Mouse (Mus musculus): ENCODE data around the gene Gnmt. TPM values are rescaled to one million over a fixed set of nuclear protein-coding genes. Genes with fewer than 3 reads are reported as not detected.

The Gnmt gene
- polyA plus RNA-seq, 1 experiment from 2014 or later: 0.79 TPM

- ATAC-seq (no peak), DNase-seq (ENCODE audit: low spot score) (no peak)
- H3K4me3 ChIP-seq (ENCODE audit: low read depth, low read length): 0 out of 2 replicates have a peak overlapping the region, but pooled peaks have one; percentile 95
- no peak overlapping the region for H3K27ac ChIP-seq (ENCODE audit: low read depth, low read length)
- H3K9ac ChIP-seq (ENCODE audit: low read length): peak overlapping the region; percentile 95
- H3K36me3 ChIP-seq (ENCODE audit: control insufficient read depth, insufficient read depth, low read length): peaks cover 19% of the 10 kb centered on the region
- no peaks in the 10 kb centered on the region for H3K27me3 ChIP-seq (replicated peaks; ENCODE audit: control insufficient read depth, insufficient read depth, low read length)
- H3K4me2 ChIP-seq (ENCODE audit: low read length): peak overlapping the region; percentile 56; the same call in 1 of the 2 replicates
- WGBS: 90% methylated on average over 5 of the region's 5 CpGs
- no peaks in the 10 kb centered on the region for H3K9me3 ChIP-seq (replicated peaks; ENCODE audit: control insufficient read depth, low read length)
- peaks cover 19% of the 10 kb centered on the region for H3K4me1 ChIP-seq (ENCODE audit: control insufficient read depth, insufficient read depth, low read length)
Observed at GRCm38 (mm10) chr17:46702506-46702905, 26.5 kb downstream of the Gnmt start.

DNA sequence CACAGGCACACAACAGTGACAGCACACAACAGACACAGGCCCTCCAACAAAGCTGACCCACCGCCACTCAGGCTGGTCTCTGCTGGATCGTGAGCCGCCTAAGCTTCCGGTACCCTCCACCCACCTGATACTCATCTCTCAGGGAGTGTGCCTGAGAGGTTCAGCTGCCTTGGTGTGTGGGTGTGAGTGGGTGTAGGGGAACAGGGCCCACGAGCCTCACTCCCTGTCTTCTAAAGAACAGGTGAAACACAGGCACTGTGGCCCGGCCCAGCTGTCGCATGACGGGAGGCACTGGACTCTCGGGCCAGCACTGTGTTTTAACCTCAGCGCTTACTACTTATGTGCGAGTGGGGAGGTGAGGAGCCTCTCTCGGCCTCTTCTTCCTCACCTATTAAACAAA is 26.9 kb downstream of the Gnmt start:
- peaks cover 19% of the 10 kb centered on the region for H3K36me3 ChIP-seq (ENCODE audit: control insufficient read depth, insufficient read depth, low read length)
- H3K4me3 ChIP-seq (ENCODE audit: low read depth, low read length): no peak overlapping the region
- H3K4me2 ChIP-seq (ENCODE audit: low read length): no peak overlapping the region
- ATAC-seq (no peak), DNase-seq (ENCODE audit: low spot score) (no peak)
- H3K9ac ChIP-seq (ENCODE audit: low read length): peak overlapping the region; percentile 95; the same call in 1 of the 2 replicates
- H3K9me3 ChIP-seq (replicated peaks; ENCODE audit: control insufficient read depth, low read length): no peaks in the 10 kb centered on the region
- peaks cover 19% of the 10 kb centered on the region for H3K4me1 ChIP-seq (ENCODE audit: control insufficient read depth, insufficient read depth, low read length)
- no peaks in the 10 kb centered on the region for H3K27me3 ChIP-seq (replicated peaks; ENCODE audit: control insufficient read depth, insufficient read depth, low read length)
- WGBS: 88% methylated on average over 12 of the region's 12 CpGs
- H3K27ac ChIP-seq (ENCODE audit: low read depth, low read length): no peak overlapping the region

DNA sequence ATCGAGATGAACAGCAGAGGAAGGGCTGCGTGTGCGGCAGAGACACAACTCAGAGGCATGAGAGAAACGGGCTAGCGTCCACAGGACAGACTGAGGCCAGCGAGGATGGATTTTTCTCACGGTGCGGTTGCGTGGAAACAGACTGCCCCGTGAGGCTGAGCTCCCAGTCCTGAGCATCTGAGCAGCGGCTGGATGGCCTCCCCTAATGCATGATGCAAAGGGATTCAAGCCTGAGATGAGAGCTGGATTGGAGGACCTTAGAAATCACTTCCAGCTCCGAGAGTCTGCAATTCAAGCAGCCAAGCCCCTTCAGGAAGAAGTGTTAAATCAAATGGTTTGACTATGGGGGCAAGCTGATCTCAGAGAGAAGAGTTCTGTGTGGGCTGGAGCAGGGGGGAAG is 27.5 kb downstream of the Gnmt start:
- H3K9ac ChIP-seq (ENCODE audit: low read length): peak overlapping the region; percentile 13; the same call in 1 of the 2 replicates
- no peak overlapping the region for H3K4me2 ChIP-seq (ENCODE audit: low read length)

DNA sequence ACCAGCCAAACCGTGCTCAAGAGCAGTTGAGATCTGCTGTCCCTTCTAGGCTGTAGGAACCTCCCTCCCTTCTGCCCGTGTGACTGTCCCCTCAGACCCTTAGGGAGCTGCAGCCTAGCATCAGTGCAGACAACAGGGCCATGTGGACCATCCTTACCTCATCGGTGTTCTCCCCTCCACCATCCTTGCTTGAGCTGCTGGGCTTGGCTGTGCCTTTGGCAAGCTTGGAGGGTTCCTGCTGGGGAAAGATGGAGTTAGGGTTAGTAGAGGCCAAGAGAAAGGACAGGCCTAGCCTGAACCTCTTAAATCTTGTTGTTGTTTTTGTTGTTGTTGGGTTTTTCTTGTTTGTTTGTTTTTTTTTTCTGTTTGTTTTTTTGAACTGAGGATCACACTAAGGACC is 29.1 kb downstream of the Gnmt start:
- Histone ChIP-seq H3K27ac (ENCODE audit: low read depth, low read length) (no peak overlapping the region), H3K9me3 (replicated peaks; ENCODE audit: control insufficient read depth, low read length) (no peaks in the 10 kb centered on the region), H3K4me3 (ENCODE audit: low read depth, low read length) (no peak overlapping the region), H3K36me3 (ENCODE audit: control insufficient read depth, insufficient read depth, low read length) (peaks cover 23% of the 10 kb centered on the region), H3K4me2 (ENCODE audit: low read length) (no peak overlapping the region), H3K4me1 (ENCODE audit: control insufficient read depth, insufficient read depth, low read length) (peaks cover 15% of the 10 kb centered on the region), H3K27me3 (replicated peaks; ENCODE audit: control insufficient read depth, insufficient read depth, low read length) (no peaks in the 10 kb centered on the region), H3K9ac (ENCODE audit: low read length) (no peak overlapping the region)
- ATAC-seq (no peak), DNase-seq (ENCODE audit: low spot score) (no peak)
- WGBS: 95% methylated on average over 3 of the region's 3 CpGs

More for the DNA sequence above, 27.5 kb downstream of the Gnmt start:
- H3K27ac ChIP-seq (ENCODE audit: low read depth, low read length): no peak overlapping the region
- no peaks in the 10 kb centered on the region for H3K9me3 ChIP-seq (replicated peaks; ENCODE audit: control insufficient read depth, low read length)
- peaks cover 19% of the 10 kb centered on the region for H3K36me3 ChIP-seq (ENCODE audit: control insufficient read depth, insufficient read depth, low read length)
- DNase-seq (ENCODE audit: low spot score) (no peak), ATAC-seq (no peak)
- no peak overlapping the region for H3K4me3 ChIP-seq (ENCODE audit: low read depth, low read length)
- no peaks in the 10 kb centered on the region for H3K27me3 ChIP-seq (replicated peaks; ENCODE audit: control insufficient read depth, insufficient read depth, low read length)
- H3K4me1 ChIP-seq (ENCODE audit: control insufficient read depth, insufficient read depth, low read length): peaks cover 19% of the 10 kb centered on the region
- 83% methylated on average over 12 of the region's 12 CpGs for WGBS

DNA sequence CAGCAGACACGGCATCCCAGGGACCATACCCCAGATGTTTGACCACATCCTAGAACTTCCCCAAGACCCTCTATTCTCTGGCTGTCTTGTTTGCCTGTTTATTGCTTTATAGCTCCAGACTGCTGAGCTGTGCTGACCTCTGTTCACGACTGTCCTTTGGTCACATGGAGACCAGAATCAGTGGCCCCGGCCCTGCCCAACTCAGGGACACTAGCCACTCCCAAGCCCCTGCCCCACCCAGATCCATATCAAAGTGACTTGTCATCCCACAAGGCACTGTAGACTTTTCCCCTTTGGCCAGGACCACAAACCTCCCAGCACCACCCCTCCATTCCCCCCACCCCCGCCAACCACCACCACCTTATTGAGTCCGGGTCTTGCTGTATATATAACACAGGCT is 29.7 kb downstream of the Gnmt start:
- H3K4me3 ChIP-seq (ENCODE audit: low read depth, low read length): no peak overlapping the region
- H3K27ac ChIP-seq (ENCODE audit: low read depth, low read length): no peak overlapping the region
- H3K4me2 ChIP-seq (ENCODE audit: low read length): no peak overlapping the region
- H3K27me3 ChIP-seq (replicated peaks; ENCODE audit: control insufficient read depth, insufficient read depth, low read length): no peaks in the 10 kb centered on the region
- DNase-seq (ENCODE audit: low spot score) (no peak), ATAC-seq (no peak)
- no peak overlapping the region for H3K9ac ChIP-seq (ENCODE audit: low read length)
- peaks cover 15% of the 10 kb centered on the region for H3K4me1 ChIP-seq (ENCODE audit: control insufficient read depth, insufficient read depth, low read length)
- 92% methylated on average over 5 of the region's 5 CpGs for WGBS
- H3K36me3 ChIP-seq (ENCODE audit: control insufficient read depth, insufficient read depth, low read length): peaks cover 24% of the 10 kb centered on the region
- H3K9me3 ChIP-seq (replicated peaks; ENCODE audit: control insufficient read depth, low read length): no peaks in the 10 kb centered on the region

DNA sequence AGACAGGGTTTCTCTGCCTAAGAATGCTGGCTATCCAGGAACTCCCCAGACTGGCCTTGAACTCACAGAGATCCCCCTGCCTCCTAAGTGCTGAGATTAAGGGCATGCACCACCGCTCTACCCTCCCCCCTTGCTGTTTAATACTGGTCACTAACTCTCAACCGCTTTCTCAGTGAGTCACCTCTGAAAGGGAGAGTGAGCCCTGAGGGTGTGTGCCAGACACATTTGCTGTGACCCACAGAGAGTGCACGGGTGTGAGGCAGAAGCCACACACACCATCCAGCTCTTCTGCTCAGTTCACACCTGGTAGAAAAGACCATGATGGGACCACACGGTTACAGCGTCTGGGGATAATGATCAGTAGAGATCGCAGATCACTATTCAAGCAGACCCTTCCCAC is 30.5 kb downstream of the Gnmt start:
- H3K36me3 ChIP-seq (ENCODE audit: control insufficient read depth, insufficient read depth, low read length): peaks cover 24% of the 10 kb centered on the region
- DNase-seq (ENCODE audit: low spot score) (no peak), ATAC-seq (no peak)
- H3K4me1 ChIP-seq (ENCODE audit: control insufficient read depth, insufficient read depth, low read length): peaks cover 10% of the 10 kb centered on the region
- H3K9me3 ChIP-seq (replicated peaks; ENCODE audit: control insufficient read depth, low read length): no peaks in the 10 kb centered on the region
- no peak overlapping the region for H3K27ac ChIP-seq (ENCODE audit: low read depth, low read length)
- WGBS: 92% methylated on average over 6 of the region's 6 CpGs
- H3K9ac ChIP-seq (ENCODE audit: low read length): no peak overlapping the region
- H3K4me3 ChIP-seq (ENCODE audit: low read depth, low read length): no peak overlapping the region
- no peak overlapping the region for H3K4me2 ChIP-seq (ENCODE audit: low read length)
- no peaks in the 10 kb centered on the region for H3K27me3 ChIP-seq (replicated peaks; ENCODE audit: control insufficient read depth, insufficient read depth, low read length)

DNA sequence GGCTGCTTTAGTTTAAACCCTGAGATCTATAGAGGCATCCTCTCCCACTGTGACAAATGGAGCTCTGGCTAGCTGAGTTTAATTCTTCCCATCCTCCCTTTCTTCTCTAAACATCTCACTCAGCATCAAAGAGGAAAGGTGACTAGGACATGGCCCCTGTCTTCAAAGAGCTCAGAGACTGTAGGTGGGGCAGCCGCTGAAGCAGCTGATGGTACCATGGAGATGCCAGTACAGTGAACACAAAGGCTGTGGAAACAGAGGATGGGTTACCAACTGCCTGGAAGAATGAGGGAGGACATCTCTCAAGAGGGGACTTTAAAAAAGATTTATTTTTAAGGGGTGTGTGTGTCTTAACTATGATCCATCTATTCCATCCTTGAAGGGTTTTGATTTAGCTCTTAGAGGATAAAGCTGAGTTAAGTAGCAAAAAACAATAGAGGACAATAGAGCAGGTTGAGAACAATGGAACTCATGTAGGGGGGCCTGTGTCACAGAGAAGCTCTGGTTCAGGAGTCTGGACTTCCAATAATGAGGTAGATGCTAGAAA is 34.4 kb downstream of the Gnmt start:
- 86% methylated on average over 1 of the region's 1 CpGs for WGBS
- 0 out of 2 replicates have a peak, but pooled peaks have one; percentile 26 for ATAC-seq
- Histone ChIP-seq H3K4me1 (ENCODE audit: control insufficient read depth, insufficient read depth, low read length) (no peaks in the 10 kb centered on the region), H3K4me2 (ENCODE audit: low read length) (no peak overlapping the region), H3K27me3 (replicated peaks; ENCODE audit: control insufficient read depth, insufficient read depth, low read length) (no peaks in the 10 kb centered on the region), H3K27ac (ENCODE audit: low read depth, low read length) (no peak overlapping the region), H3K9ac (ENCODE audit: low read length) (no peak overlapping the region), H3K9me3 (replicated peaks; ENCODE audit: control insufficient read depth, low read length) (no peaks in the 10 kb centered on the region), H3K36me3 (ENCODE audit: control insufficient read depth, insufficient read depth, low read length) (peaks cover 20% of the 10 kb centered on the region), H3K4me3 (ENCODE audit: low read depth, low read length) (no peak overlapping the region)
- DNase-seq (ENCODE audit: low spot score): no peak

- Histone ChIP-seq H3K36me3 (ENCODE audit: control insufficient read depth, insufficient read depth, low read length) (peaks cover 16% of the 10 kb centered on the region), H3K4me1 (ENCODE audit: control insufficient read depth, insufficient read depth, low read length) (no peaks in the 10 kb centered on the region), H3K27me3 (replicated peaks; ENCODE audit: control insufficient read depth, insufficient read depth, low read length) (no peaks in the 10 kb centered on the region), H3K27ac (ENCODE audit: low read depth, low read length) (no peak overlapping the region), H3K4me2 (ENCODE audit: low read length) (no peak overlapping the region), H3K9me3 (replicated peaks; ENCODE audit: control insufficient read depth, low read length) (no peaks in the 10 kb centered on the region), H3K4me3 (ENCODE audit: low read depth, low read length) (no peak overlapping the region), H3K9ac (ENCODE audit: low read length) (no peak overlapping the region)
- DNase-seq (ENCODE audit: low spot score) (no peak), ATAC-seq (no peak)
- 88% methylated on average over 2 of the region's 2 CpGs for WGBS
Observed at GRCm38 (mm10) chr17:46691390-46691789, 37.6 kb downstream of the Gnmt start.

DNA sequence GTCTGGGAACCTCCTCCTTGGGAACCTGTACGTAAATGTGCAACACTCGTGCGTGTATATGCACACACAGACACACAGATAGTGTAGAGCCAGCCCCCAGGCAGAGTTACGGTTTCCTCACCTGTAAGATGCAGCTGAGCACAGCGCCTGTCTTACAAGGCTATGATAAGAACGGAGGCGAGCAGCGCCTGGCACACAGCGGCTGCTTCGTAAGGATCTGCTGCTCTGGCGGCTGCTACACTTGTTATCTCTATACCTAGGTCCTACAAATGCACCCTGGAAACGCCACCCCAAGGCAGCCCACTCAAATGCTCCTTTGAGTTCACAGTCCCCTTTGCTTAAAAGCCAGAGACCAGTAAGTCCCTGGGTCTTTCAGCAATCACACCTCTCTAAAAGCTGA is 38.3 kb downstream of the Gnmt start:
- 93% methylated on average over 12 of the region's 12 CpGs for WGBS

More for the DNA sequence above, 38.3 kb downstream of the Gnmt start:
- Histone ChIP-seq H3K4me3 (ENCODE audit: low read depth, low read length) (no peak overlapping the region), H3K27ac (ENCODE audit: low read depth, low read length) (no peak overlapping the region), H3K27me3 (replicated peaks; ENCODE audit: control insufficient read depth, insufficient read depth, low read length) (no peaks in the 10 kb centered on the region), H3K4me2 (ENCODE audit: low read length) (no peak overlapping the region), H3K4me1 (ENCODE audit: control insufficient read depth, insufficient read depth, low read length) (no peaks in the 10 kb centered on the region), H3K9me3 (replicated peaks; ENCODE audit: control insufficient read depth, low read length) (no peaks in the 10 kb centered on the region), H3K36me3 (ENCODE audit: control insufficient read depth, insufficient read depth, low read length) (peaks cover 20% of the 10 kb centered on the region), H3K9ac (ENCODE audit: low read length) (no peak overlapping the region)
- DNase-seq (ENCODE audit: low spot score) (no peak), ATAC-seq (no peak)
